Mouse (Mus musculus) hindbrain, embryonic 16.5 days (tissue): Measurements from ENCODE around the gene Pet100. TPM values are rescaled to one million over a fixed set of nuclear protein-coding genes. Genes with fewer than 3 reads are reported as not detected.

Experiments used
- ATAC-seq: fragments of 200-750 bp; cut with Nextera tagmentation; 2 replicates; pipeline ENCODE4 v1.8.0; 2017; ENCODE audit warnings: moderate TSS enrichment, moderate library complexity
- H3K27ac ChIP-seq: fragments of 300-500 bp; sonication (generic); 2 replicates; pipeline ENCODE4 v1.5.1; 2014; ENCODE audit warnings: low read depth, mild to moderate bottlenecking, control low read depth, low read length, moderate library complexity
- H3K27me3 ChIP-seq: fragments of 300-500 bp; sonication (generic); replicated peaks from 2 replicates; pipeline ENCODE4 v1.6.1; 2014; ENCODE audit warnings: low read length; ENCODE audit not compliant: control insufficient read depth, insufficient read depth
- H3K36me3 ChIP-seq: fragments of 300-500 bp; sonication (generic); 2 replicates; pipeline ENCODE4 v1.6.1; 2014; ENCODE audit warnings: mild to moderate bottlenecking, low read length, moderate library complexity, mixed read lengths; ENCODE audit not compliant: control insufficient read depth, insufficient read depth
- H3K4me1 ChIP-seq: fragments of 300-500 bp; sonication (generic); 2 replicates; pipeline ENCODE4 v1.6.1; 2014; ENCODE audit warnings: low read depth, low read length; ENCODE audit not compliant: control insufficient read depth, insufficient read depth
- H3K4me2 ChIP-seq: fragments of 300-500 bp; sonication (generic); 2 replicates; pipeline ENCODE4 v1.6.1; 2014; ENCODE audit warnings: mild to moderate bottlenecking, low read length, control low read depth, moderate library complexity
- H3K4me3 ChIP-seq: fragments of 300-500 bp; sonication (generic); 2 replicates; pipeline ENCODE4 v1.5.1; 2014; ENCODE audit warnings: mild to moderate bottlenecking, low read length, control low read depth, moderate library complexity
- H3K9ac ChIP-seq: fragments of 300-500 bp; sonication (generic); 2 replicates; pipeline ENCODE4 v1.6.1; 2014; ENCODE audit warnings: low read depth, mild to moderate bottlenecking, control low read depth, low read length, moderate library complexity
- H3K9me3 ChIP-seq: fragments of 300-500 bp; sonication (generic); 2 replicates; pipeline ENCODE4 v1.6.1; 2014; ENCODE audit warnings: mild to moderate bottlenecking, low read length, moderate library complexity; ENCODE audit not compliant: control insufficient read depth
- WGBS: fragments of 180-500 bp; shearing (Covaris S2); extraction: QIAGEN DNeasy Blood & Tissue Kit; methylation state at CpG from one replicate; pipeline ENCODE4 v1.1.7; 2014; 5-methylcytosine and 5-hydroxymethylcytosine counted together
- polyA plus RNA-seq: library from polyadenylated mRNA; unstranded; fragments of >200 nt; fragmentation: Nextera tagmentation; extraction: Ambion mirVana; gene quantifications from 2 replicates; pipeline ENCODE4 v1.2.1, GENCODE M21; 2015

The Pet100 gene
- polyA plus RNA-seq, 1 experiment from 2014 or later = 73.2 TPM

- Histone ChIP-seq H3K36me3 (no peaks in the 10 kb centered on the region), H3K4me3 (peak overlapping the region; percentile 65), H3K27me3 (no peaks in the 10 kb centered on the region), H3K4me2 (peak overlapping the region; percentile 74), H3K9me3 (no peaks in the 10 kb centered on the region), H3K4me1 (no peaks in the 10 kb centered on the region), H3K9ac (peak overlapping the region; percentile 88), H3K27ac (peak overlapping the region; percentile 85)
- WGBS = 2% methylated on average over 11 of the region's 11 CpGs
- ATAC-seq = peak; percentile 64
These were observed 33.1 kb upstream of the Pet100 start for GRCm38 (mm10) chr8:3588258-3588633.

GRCm38 (mm10) chr8:3593470-3593869, 27.9 kb upstream of the Pet100 start:
- H3K27ac ChIP-seq = no peak overlapping the region
- no peak overlapping the region for H3K4me2 ChIP-seq
- H3K9me3 ChIP-seq = no peaks in the 10 kb centered on the region
- H3K4me1 ChIP-seq = peaks cover 5% of the 10 kb centered on the region
- WGBS = 66% methylated on average over 3 of the region's 3 CpGs
- no peak for ATAC-seq
- H3K27me3 ChIP-seq = no peaks in the 10 kb centered on the region
- peaks cover 5% of the 10 kb centered on the region for H3K36me3 ChIP-seq
- H3K9ac ChIP-seq = no peak overlapping the region
- no peak overlapping the region for H3K4me3 ChIP-seq

- Histone ChIP-seq H3K9ac (no peak overlapping the region), H3K4me1 (peaks cover 5% of the 10 kb centered on the region), H3K9me3 (no peaks in the 10 kb centered on the region), H3K27ac (no peak overlapping the region), H3K4me3 (no peak overlapping the region), H3K4me2 (no peak overlapping the region), H3K27me3 (no peaks in the 10 kb centered on the region), H3K36me3 (peaks cover 12% of the 10 kb centered on the region)
- 88% methylated on average over 2 of the region's 2 CpGs for WGBS
- ATAC-seq = no peak
These were observed 26.9 kb upstream of the Pet100 start for GRCm38 (mm10) chr8:3594466-3594865.

- H3K36me3 ChIP-seq = peaks cover 40% of the 10 kb centered on the region
These were observed 23.3 kb upstream of the Pet100 start for GRCm38 (mm10) chr8:3598054-3598453.

GRCm38 (mm10) chr8:3599219-3599618, 22.1 kb upstream of the Pet100 start:
- Histone ChIP-seq H3K27ac (no peak overlapping the region), H3K4me1 (no peaks in the 10 kb centered on the region), H3K9ac (no peak overlapping the region), H3K27me3 (no peaks in the 10 kb centered on the region), H3K4me3 (no peak overlapping the region), H3K4me2 (no peak overlapping the region), H3K36me3 (peaks cover 52% of the 10 kb centered on the region), H3K9me3 (no peaks in the 10 kb centered on the region)
- WGBS = 71% methylated on average over 1 of the region's 1 CpGs
- no peak for ATAC-seq

More at GRCm38 (mm10) chr8:3598054-3598453, 23.3 kb upstream of the Pet100 start:
- WGBS = 87% methylated on average over 3 of the region's 3 CpGs
- Histone ChIP-seq H3K4me2 (no peak overlapping the region), H3K4me3 (no peak overlapping the region), H3K9ac (no peak overlapping the region), H3K27me3 (no peaks in the 10 kb centered on the region), H3K9me3 (no peaks in the 10 kb centered on the region), H3K4me1 (peaks cover 5% of the 10 kb centered on the region), H3K27ac (no peak overlapping the region)
- ATAC-seq = no peak; the same call in 1 of the 2 replicates

- Histone ChIP-seq H3K4me3 (no peak overlapping the region), H3K4me2 (no peak overlapping the region), H3K36me3 (peaks cover 58% of the 10 kb centered on the region), H3K9ac (no peak overlapping the region), H3K27me3 (no peaks in the 10 kb centered on the region), H3K27ac (no peak overlapping the region; the same call in 1 of the 2 replicates), H3K4me1 (no peaks in the 10 kb centered on the region), H3K9me3 (no peaks in the 10 kb centered on the region)
- no peak for ATAC-seq
- WGBS = 94% methylated on average over 5 of the region's 6 CpGs
These were observed 20.9 kb upstream of the Pet100 start for GRCm38 (mm10) chr8:3600401-3600800.

GRCm38 (mm10) chr8:3603439-3603838, 17.9 kb upstream of the Pet100 start:
- no peak overlapping the region for H3K9ac ChIP-seq
- no peak for ATAC-seq
- no peak overlapping the region for H3K27ac ChIP-seq
- no peaks in the 10 kb centered on the region for H3K27me3 ChIP-seq
- no peak overlapping the region for H3K4me2 ChIP-seq
- no peaks in the 10 kb centered on the region for H3K9me3 ChIP-seq
- H3K4me1 ChIP-seq = no peaks in the 10 kb centered on the region
- 85% methylated on average over 13 of the region's 13 CpGs for WGBS
- no peak overlapping the region for H3K4me3 ChIP-seq
- peaks cover 83% of the 10 kb centered on the region for H3K36me3 ChIP-seq

GRCm38 (mm10) chr8:3606593-3606992, 14.8 kb upstream of the Pet100 start:
- Histone ChIP-seq H3K9me3 (no peaks in the 10 kb centered on the region), H3K4me3 (no peak overlapping the region), H3K4me1 (no peaks in the 10 kb centered on the region), H3K9ac (no peak overlapping the region), H3K27ac (no peak overlapping the region), H3K36me3 (peaks cover 77% of the 10 kb centered on the region), H3K4me2 (no peak overlapping the region), H3K27me3 (no peaks in the 10 kb centered on the region)
- no peak for ATAC-seq
- WGBS = 81% methylated on average over 16 of the region's 16 CpGs

GRCm38 (mm10) chr8:3607822-3608221, 13.5 kb upstream of the Pet100 start:
- H3K27ac ChIP-seq = no peak overlapping the region
- H3K4me1 ChIP-seq = no peaks in the 10 kb centered on the region
- H3K9me3 ChIP-seq = no peaks in the 10 kb centered on the region
- no peak overlapping the region for H3K4me2 ChIP-seq
- H3K4me3 ChIP-seq = no peak overlapping the region
- H3K9ac ChIP-seq = no peak overlapping the region
- ATAC-seq = no peak
- H3K27me3 ChIP-seq = no peaks in the 10 kb centered on the region
- WGBS = 96% methylated on average over 7 of the region's 7 CpGs
- peaks cover 74% of the 10 kb centered on the region for H3K36me3 ChIP-seq
